Mouse (Mus musculus) lung, adult 10 weeks (tissue): ENCODE measurements around the gene Foxf2. TPM values are rescaled to one million over a fixed set of nuclear protein-coding genes. Genes with fewer than 3 reads are reported as not detected.

Experiments
- polyA plus RNA-seq: library from polyadenylated mRNA; stranded (reverse); fragments of 350-450 nt; fragmentation: Illumina TruSeq; extraction: RNeasy Lipid Tissue Mini Kit (QIAGEN cat#74804); gene quantifications from one replicate; pipeline ENCODE4 v1.2.3, GENCODE M21; 2014; ENCODE audit warnings: low read depth, low replicate concordance; ENCODE audit not compliant: insufficient read depth

Gene Foxf2
- polyA plus RNA-seq, result 19.6 TPM

DNA sequence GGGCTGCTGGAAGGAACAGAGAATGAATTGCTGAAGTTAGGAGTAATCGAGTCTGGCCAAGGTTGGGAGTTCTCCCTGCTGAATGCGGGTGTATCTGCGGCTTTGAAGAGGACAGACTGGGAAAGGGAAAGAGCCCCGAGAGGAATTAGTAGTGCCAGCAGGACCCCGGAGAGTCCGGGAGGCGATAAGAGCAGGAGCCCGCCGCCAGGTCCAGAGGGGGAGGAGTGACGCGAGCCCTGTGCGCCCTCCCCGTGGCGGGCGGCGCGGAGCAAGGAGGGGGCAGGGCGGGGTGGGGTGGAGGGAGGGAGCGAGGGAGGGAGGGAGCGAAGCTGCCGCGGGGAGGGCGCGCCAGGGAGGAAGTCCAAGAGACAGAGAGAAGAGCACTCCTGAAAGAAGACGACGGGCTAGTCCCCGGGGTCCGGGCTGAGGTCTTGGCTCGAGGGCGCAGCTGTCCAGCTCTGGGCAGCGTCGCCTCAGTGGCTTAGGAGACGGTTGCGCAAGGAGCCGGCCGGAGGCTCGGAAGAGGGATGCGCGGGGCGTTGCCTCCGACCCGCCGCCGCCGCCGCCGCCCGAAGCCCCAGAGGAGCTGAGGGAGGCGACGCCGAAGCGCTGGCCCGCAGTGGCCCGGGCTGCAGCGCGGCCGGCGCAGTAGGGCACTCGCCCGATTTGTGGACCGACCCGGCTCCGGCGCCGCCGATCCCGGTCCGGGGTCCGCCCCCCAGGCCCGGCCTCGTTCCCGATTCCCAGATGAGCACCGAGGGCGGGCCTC is at the start of gene Foxf2:
TSS of gene Foxf2 (plus strand) at position 484 of the 769 bp plus-strand sequence.

Other genes with a start within 250 kb of the Foxf2 start
- 1.7 TPM for gene Foxq1, start 69.7 kb upstream of the Foxf2 start, polyA plus RNA-seq
- gene A530084C06Rik, start 66.5 kb upstream of the Foxf2 start, polyA plus RNA-seq, result 0.34 TPM
- gene Foxc1, start 180.8 kb downstream of the Foxf2 start, polyA plus RNA-seq, result 0.55 TPM